Mouse (Mus musculus): Measurements from ENCODE around the gene Tubal3.

DNA sequence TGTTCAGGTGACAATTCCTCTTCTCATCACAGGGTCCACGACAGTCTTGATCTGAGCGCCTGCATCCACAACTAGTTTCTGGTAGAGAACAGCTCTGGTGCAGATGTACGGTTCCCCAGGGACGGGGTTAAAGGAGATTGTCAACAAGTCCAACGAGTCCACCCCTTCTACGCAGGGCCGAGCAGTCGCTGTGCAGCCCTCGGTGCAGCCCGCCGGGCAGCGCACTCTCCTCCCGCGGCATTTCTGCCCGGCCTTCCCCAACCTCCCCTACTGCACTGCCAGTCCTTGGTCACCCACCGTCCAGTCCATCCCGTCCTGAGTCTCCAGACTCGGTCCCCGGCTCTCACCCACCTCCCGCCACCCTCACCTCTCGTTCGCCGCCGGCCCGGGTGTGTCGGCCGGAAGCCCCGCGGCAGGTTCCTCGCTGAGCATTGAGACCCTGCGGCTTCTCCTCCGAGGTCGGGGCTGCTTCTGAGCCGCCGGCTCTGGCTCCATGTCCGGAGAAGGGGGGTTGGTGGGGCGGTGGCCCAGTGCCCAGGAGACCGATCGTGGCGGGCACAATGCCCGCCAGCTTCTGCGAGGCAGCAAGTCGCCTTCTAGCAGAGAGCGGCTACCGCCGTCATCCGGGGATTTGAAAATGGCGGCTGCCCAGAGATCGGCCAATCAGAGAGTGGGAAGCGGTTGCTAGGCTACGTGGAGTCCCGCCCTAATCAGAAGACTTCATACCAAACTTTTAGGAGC lies at the start of gene Tubal3, which contains the start of gene Net1:
- TF ChIP-seq CTCF (conservative IDR thresholded peaks at IDR 0.05; ENCODE audit: low read length): no peak
- TF ChIP-seq NANOG (IDR thresholded peaks at IDR 0.05; ENCODE audit: borderline replicate concordance, low read length): no peak
